Mouse (Mus musculus) MEL (cell line): ENCODE results near the gene Serinc5.

ENCODE experiments used
- CTCF ChIP-seq, 3 experiments: IDR thresholded peaks in 2 of 3; conservative IDR thresholded peaks in 1 of 3; 2 replicates each; pipeline ENCODE4 v1.5.1; 2011 to 2012; ENCODE audit warnings: low read length in 3 of 3, low read depth in 2 of 3, mild to moderate bottlenecking in 2 of 3, improper control_type of control experiment in 1 of 3, inconsistent platforms in 1 of 3, mixed read lengths in 1 of 3, moderate library complexity in 1 of 3; ENCODE audit not compliant: control insufficient read depth in 1 of 3, insufficient read depth in 1 of 3, poor library complexity in 1 of 3, severe bottlenecking in 1 of 3
- HCFC1 ChIP-seq: IDR thresholded peaks from 2 replicates; pipeline ENCODE4 v1.6.1; 2012; ENCODE audit warnings: low read depth, mild to moderate bottlenecking, inconsistent platforms, low read length, improper control_type of control experiment, moderate library complexity
- ZMIZ1 ChIP-seq: IDR thresholded peaks from 2 replicates; pipeline ENCODE4 v1.6.1; 2012; ENCODE audit warnings: low read depth, mild to moderate bottlenecking, inconsistent platforms, low read length, improper control_type of control experiment, moderate library complexity

- TF ChIP-seq HCFC1 (peak; percentile 65), ZMIZ1 (peak; percentile 36; the same call in 1 of the 2 replicates), CTCF (IDR thresholded peaks at IDR 0.05 in 2 of 3, conservative IDR thresholded peaks at IDR 0.05 in 1 of 3; ENCODE audit: control insufficient read depth in 1 of 3, insufficient read depth in 1 of 3, low read depth in 2 of 3, low read length in 3 of 3, poor library complexity in 1 of 3, severe bottlenecking in 1 of 3) (no peak)
Measured at GRCm38 (mm10) chr13:92742886-92743285, 132.0 kb downstream of the Serinc5 start.
